Mouse (Mus musculus) heart, embryonic 12.5 days (tissue): Measurements from ENCODE around the gene Ppp4r1. TPM values are rescaled to one million over a fixed set of nuclear protein-coding genes. Genes with fewer than 3 reads are reported as not detected.

ENCODE experiments used
- ATAC-seq: fragments of 200-750 bp; cut with Nextera tagmentation; 2 replicates; pipeline ENCODE4 v1.8.0; 2017; ENCODE audit warnings: moderate TSS enrichment, moderate library complexity; ENCODE audit not compliant: insufficient number of reproducible peaks, low FRiP score
- H3K27ac ChIP-seq: fragments of 300-500 bp; sonication (generic); 2 replicates; pipeline ENCODE4 v1.5.1; 2016; ENCODE audit warnings: mild to moderate bottlenecking, moderate library complexity; ENCODE audit not compliant: poor library complexity, severe bottlenecking
- H3K27me3 ChIP-seq: fragments of 300-500 bp; sonication (generic); replicated peaks from 2 replicates; pipeline ENCODE4 v1.6.1; 2016; ENCODE audit warnings: mild to moderate bottlenecking, moderate library complexity
- H3K36me3 ChIP-seq: fragments of 300-500 bp; sonication (generic); 2 replicates; pipeline ENCODE4 v1.6.1; 2016; ENCODE audit warnings: mild to moderate bottlenecking, moderate library complexity
- H3K4me1 ChIP-seq: fragments of 300-500 bp; sonication (generic); replicated peaks from 2 replicates; pipeline ENCODE4 v1.6.1; 2016; ENCODE audit warnings: mild to moderate bottlenecking
- H3K4me2 ChIP-seq: fragments of 300-500 bp; sonication (generic); 2 replicates; pipeline ENCODE4 v1.6.1; 2016; ENCODE audit warnings: mild to moderate bottlenecking, moderate library complexity
- H3K4me3 ChIP-seq: fragments of 300-500 bp; sonication (generic); 2 replicates; pipeline ENCODE4 v1.5.1; 2016; ENCODE audit warnings: mild to moderate bottlenecking
- H3K9ac ChIP-seq: fragments of 300-500 bp; sonication (generic); 2 replicates; pipeline ENCODE4 v1.6.1; 2016; ENCODE audit warnings: mild to moderate bottlenecking, moderate library complexity
- H3K9me3 ChIP-seq: fragments of 300-500 bp; sonication (generic); replicated peaks from 2 replicates; pipeline ENCODE4 v1.6.1; 2016; ENCODE audit warnings: mild to moderate bottlenecking, moderate library complexity
- WGBS: fragments of 180-500 bp; shearing (Covaris S2); methylation state at CpG from one replicate; pipeline ENCODE4 v1.1.7; 2016; 5-methylcytosine and 5-hydroxymethylcytosine counted together
- polyA plus RNA-seq: library from polyadenylated mRNA; unstranded; fragments of >200 nt; fragmentation: Nextera tagmentation; extraction: Ambion mirVana; gene quantifications from 2 replicates; pipeline ENCODE4 v1.2.1, GENCODE M21; 2016

Ppp4r1 gene
- polyA plus RNA-seq, 1 experiment from 2014 or later = 33.5 TPM

- peaks cover 33% of the 10 kb centered on the region for H3K4me1 ChIP-seq
- H3K9ac ChIP-seq = no peak overlapping the region
- H3K27me3 ChIP-seq = no peaks in the 10 kb centered on the region
- H3K36me3 ChIP-seq = no peaks in the 10 kb centered on the region
- ATAC-seq = no peak
- no peaks in the 10 kb centered on the region for H3K9me3 ChIP-seq
- H3K4me2 ChIP-seq = no peak overlapping the region
- no peak overlapping the region for H3K4me3 ChIP-seq
- WGBS = 43% methylated on average over 7 of the region's 7 CpGs
- H3K27ac ChIP-seq = no peak overlapping the region
Measured at GRCm38 (mm10) chr17:65774439-65774838, 7.9 kb upstream of the Ppp4r1 start.

GRCm38 (mm10) chr17:65776228-65776627 is 6.1 kb upstream of the Ppp4r1 start:
- peaks cover 16% of the 10 kb centered on the region for H3K4me1 ChIP-seq
- 62% methylated on average over 1 of the region's 1 CpGs for WGBS
- H3K9me3 ChIP-seq = no peaks in the 10 kb centered on the region

GRCm38 (mm10) chr17:65777461-65777860 is 4.9 kb upstream of the Ppp4r1 start:
- Histone ChIP-seq H3K9me3 (no peaks in the 10 kb centered on the region), H3K9ac (no peak overlapping the region), H3K4me1 (peaks cover 15% of the 10 kb centered on the region; the same call in 1 of the 2 replicates), H3K27ac (no peak overlapping the region), H3K27me3 (no peaks in the 10 kb centered on the region), H3K4me3 (no peak overlapping the region), H3K36me3 (no peaks in the 10 kb centered on the region), H3K4me2 (no peak overlapping the region)
- ATAC-seq = no peak
- 85% methylated on average over 4 of the region's 4 CpGs for WGBS

More at GRCm38 (mm10) chr17:65776228-65776627, 6.1 kb upstream of the Ppp4r1 start:
- no peak overlapping the region for H3K4me3 ChIP-seq
- no peak for ATAC-seq
- H3K36me3 ChIP-seq = no peaks in the 10 kb centered on the region
- no peaks in the 10 kb centered on the region for H3K27me3 ChIP-seq
- no peak overlapping the region for H3K9ac ChIP-seq
- H3K27ac ChIP-seq = no peak overlapping the region
- H3K4me2 ChIP-seq = no peak overlapping the region

GRCm38 (mm10) chr17:65780970-65781369 is 1.4 kb upstream of the Ppp4r1 start:
- Histone ChIP-seq H3K4me2 (no peak overlapping the region), H3K9ac (no peak overlapping the region), H3K27ac (no peak overlapping the region), H3K9me3 (no peaks in the 10 kb centered on the region), H3K4me3 (no peak overlapping the region), H3K27me3 (no peaks in the 10 kb centered on the region), H3K36me3 (peaks cover 13% of the 10 kb centered on the region), H3K4me1 (peaks cover 19% of the 10 kb centered on the region)
- 91% methylated on average over 2 of the region's 2 CpGs for WGBS
- no peak for ATAC-seq

- 7% methylated on average over 87 of the region's 135 CpGs for WGBS
- peak overlapping the region; percentile 100 for H3K9ac ChIP-seq
- peak; percentile 80 for ATAC-seq
Measured at GRCm38 (mm10) chr17:65783182-65784161, 1.1 kb downstream of the Ppp4r1 start.

GRCm38 (mm10) chr17:65784610-65785140 is 2.3 kb downstream of the Ppp4r1 start:
- H3K4me1 ChIP-seq = peaks cover 36% of the 10 kb centered on the region
- H3K4me3 ChIP-seq = peak overlapping the region; percentile 34
- no peaks in the 10 kb centered on the region for H3K27me3 ChIP-seq
- ATAC-seq = no peak
- H3K27ac ChIP-seq = no peak overlapping the region; the same call in 1 of the 2 replicates
- 63% methylated on average over 8 of the region's 8 CpGs for WGBS
- H3K9ac ChIP-seq = peak overlapping the region; percentile 46; the same call in 1 of the 2 replicates
- H3K9me3 ChIP-seq = no peaks in the 10 kb centered on the region
- H3K36me3 ChIP-seq = peaks cover 26% of the 10 kb centered on the region
- peak overlapping the region; percentile 65 for H3K4me2 ChIP-seq

More at GRCm38 (mm10) chr17:65783182-65784161, 1.1 kb downstream of the Ppp4r1 start:
- Histone ChIP-seq H3K36me3 (peaks cover 26% of the 10 kb centered on the region), H3K4me2 (peak overlapping the region; percentile 70), H3K9me3 (no peaks in the 10 kb centered on the region), H3K27me3 (no peaks in the 10 kb centered on the region), H3K27ac (peak overlapping the region; percentile 99), H3K4me3 (peak overlapping the region; percentile 97), H3K4me1 (peaks cover 30% of the 10 kb centered on the region)

- Histone ChIP-seq H3K27ac (no peak overlapping the region), H3K9ac (no peak overlapping the region), H3K4me2 (no peak overlapping the region), H3K27me3 (no peaks in the 10 kb centered on the region), H3K36me3 (peaks cover 26% of the 10 kb centered on the region), H3K4me1 (peaks cover 38% of the 10 kb centered on the region), H3K4me3 (no peak overlapping the region), H3K9me3 (no peaks in the 10 kb centered on the region)
- no peak for ATAC-seq
Measured at GRCm38 (mm10) chr17:65785707-65786106, 3.3 kb downstream of the Ppp4r1 start.

GRCm38 (mm10) chr17:65786225-65786624 is 3.9 kb downstream of the Ppp4r1 start:
- no peak overlapping the region for H3K27ac ChIP-seq
- H3K9ac ChIP-seq = no peak overlapping the region
- ATAC-seq = no peak

GRCm38 (mm10) chr17:65787261-65787660 is 4.9 kb downstream of the Ppp4r1 start:
- Histone ChIP-seq H3K9me3 (no peaks in the 10 kb centered on the region), H3K4me3 (no peak overlapping the region), H3K27me3 (no peaks in the 10 kb centered on the region), H3K4me2 (no peak overlapping the region), H3K9ac (no peak overlapping the region), H3K36me3 (peaks cover 26% of the 10 kb centered on the region), H3K4me1 (peaks cover 39% of the 10 kb centered on the region), H3K27ac (no peak overlapping the region)
- no peak for ATAC-seq
- 69% methylated on average over 4 of the region's 4 CpGs for WGBS

More at GRCm38 (mm10) chr17:65786225-65786624, 3.9 kb downstream of the Ppp4r1 start:
- Histone ChIP-seq H3K9me3 (no peaks in the 10 kb centered on the region), H3K27me3 (no peaks in the 10 kb centered on the region), H3K36me3 (peaks cover 26% of the 10 kb centered on the region), H3K4me1 (peaks cover 38% of the 10 kb centered on the region), H3K4me2 (no peak overlapping the region), H3K4me3 (no peak overlapping the region)
- WGBS = 66% methylated on average over 7 of the region's 7 CpGs

GRCm38 (mm10) chr17:65788542-65789291 is 6.3 kb downstream of the Ppp4r1 start:
- WGBS = 74% methylated on average over 12 of the region's 12 CpGs
- H3K27me3 ChIP-seq = no peaks in the 10 kb centered on the region
- ATAC-seq = no peak
- H3K4me2 ChIP-seq = no peak overlapping the region
- H3K27ac ChIP-seq = no peak overlapping the region
- peaks cover 39% of the 10 kb centered on the region for H3K4me1 ChIP-seq
- no peaks in the 10 kb centered on the region for H3K9me3 ChIP-seq
- no peak overlapping the region for H3K9ac ChIP-seq
- peaks cover 26% of the 10 kb centered on the region for H3K36me3 ChIP-seq
- H3K4me3 ChIP-seq = no peak overlapping the region

GRCm38 (mm10) chr17:65789576-65789975 is 7.2 kb downstream of the Ppp4r1 start:
- Histone ChIP-seq H3K9me3 (no peaks in the 10 kb centered on the region), H3K9ac (no peak overlapping the region), H3K27me3 (no peaks in the 10 kb centered on the region), H3K4me1 (peaks cover 40% of the 10 kb centered on the region), H3K4me3 (no peak overlapping the region), H3K27ac (no peak overlapping the region), H3K36me3 (peaks cover 28% of the 10 kb centered on the region), H3K4me2 (no peak overlapping the region)
- 87% methylated on average over 6 of the region's 6 CpGs for WGBS
- ATAC-seq = no peak
